Mouse (Mus musculus): ENCODE data around the gene Gpc5.

Gpc5 gene

DNA sequence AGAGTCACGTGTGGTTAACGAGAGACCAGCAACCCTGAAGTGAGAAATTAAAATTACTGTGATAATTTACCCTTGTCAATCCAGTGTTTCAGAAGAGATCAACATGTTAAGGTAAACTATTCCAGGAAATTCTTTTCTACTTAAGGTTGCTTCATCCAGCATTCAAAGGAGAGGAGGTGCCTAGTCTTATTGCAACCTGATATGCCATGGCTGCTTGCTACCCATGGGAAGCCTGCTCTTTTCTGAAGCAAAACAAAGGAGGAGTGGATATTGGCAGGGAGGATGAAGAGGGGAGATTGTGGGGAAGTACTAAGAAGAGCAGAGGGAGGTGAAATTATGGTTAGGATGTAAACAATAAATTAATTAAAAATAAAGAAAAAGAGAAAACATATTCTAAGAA, 15.5 kb downstream of the Gpc5 start:
- in situ Hi-C loops (cut with MboI) = no loop called here

DNA sequence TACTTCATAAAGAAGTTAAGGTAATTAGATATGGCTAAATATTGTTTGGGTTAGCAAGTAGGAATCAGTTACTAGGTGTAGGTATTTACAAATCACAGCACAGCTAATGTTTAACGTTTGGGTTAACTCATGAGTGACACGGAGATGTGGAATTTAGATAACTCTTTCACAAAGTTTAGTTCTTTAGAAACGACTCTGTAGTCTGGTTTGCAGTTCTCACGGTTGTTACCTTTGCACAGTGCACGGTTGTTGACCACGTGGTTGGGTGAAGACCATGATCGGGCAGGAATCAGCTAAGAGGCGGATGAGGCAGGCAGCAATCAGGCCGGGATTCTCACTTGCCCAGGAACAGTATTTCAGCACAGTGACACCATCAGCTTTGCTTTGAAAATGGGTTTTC, 26.6 kb downstream of the Gpc5 start:
- in situ Hi-C loops (cut with MboI) = no loop called here

DNA sequence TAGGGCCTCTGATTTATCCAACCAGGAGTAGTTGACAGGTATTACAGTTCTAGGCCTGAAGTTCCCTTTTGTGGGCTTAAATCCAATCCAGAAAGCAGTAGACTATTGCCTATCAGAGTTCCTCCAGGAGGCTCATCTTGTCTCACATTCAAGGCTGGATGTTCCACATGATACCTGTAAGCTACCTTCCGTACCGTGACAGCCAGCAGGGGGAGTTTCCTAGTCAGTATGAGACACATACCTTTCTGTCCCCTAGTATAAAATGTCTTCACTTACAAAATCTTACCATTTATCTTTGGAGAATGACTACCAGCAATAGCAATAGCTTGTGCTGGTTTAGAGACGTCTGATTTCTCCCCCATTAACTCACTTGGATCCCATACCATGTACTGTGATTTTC, 56.8 kb downstream of the Gpc5 start:
- in situ Hi-C loops (cut with MboI) = no loop called here

DNA sequence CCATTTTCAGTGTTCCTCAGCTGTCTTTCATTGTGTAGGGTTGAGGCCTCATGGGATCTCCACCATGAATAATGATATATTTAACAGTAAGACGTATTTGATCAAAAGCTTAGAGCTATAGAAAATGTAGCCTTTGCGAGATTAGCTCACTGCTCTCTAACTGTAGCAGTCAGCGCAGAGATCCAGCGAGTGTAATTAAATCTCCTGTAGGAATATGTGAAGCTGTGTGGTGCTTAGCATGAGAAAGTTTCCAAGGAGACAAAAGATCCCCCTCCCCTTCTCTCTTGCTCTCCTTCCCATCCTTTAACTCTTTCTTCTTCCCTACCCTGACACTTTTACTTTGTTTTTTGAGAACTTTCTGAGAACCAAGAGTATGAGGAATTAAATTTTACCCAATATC, 64.6 kb downstream of the Gpc5 start:
- in situ Hi-C loops (cut with MboI) = no loop called here

DNA sequence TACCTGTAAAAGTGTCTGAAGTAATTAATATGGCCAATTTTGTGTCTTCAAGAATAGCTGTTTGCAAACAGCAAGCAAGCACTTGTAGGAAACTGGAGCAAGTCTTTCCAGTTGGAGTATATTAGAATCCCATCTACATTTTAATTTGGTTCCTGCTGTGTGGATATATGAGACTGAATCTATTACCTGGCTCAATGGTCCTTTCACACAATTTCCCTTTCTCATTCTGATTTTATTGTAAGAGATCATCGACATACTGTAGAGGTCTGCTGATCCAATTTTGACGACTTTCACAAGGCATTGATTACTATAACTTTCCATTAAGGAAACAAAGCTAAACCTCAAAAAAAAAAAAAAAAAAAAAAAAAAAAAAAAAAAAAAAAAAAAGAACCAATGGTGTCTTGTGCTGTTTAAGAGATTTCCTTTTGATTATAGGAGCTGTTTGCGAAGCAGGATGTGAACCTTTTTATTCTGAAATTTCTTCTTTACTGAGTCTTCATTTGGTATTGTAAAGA, 85.4 kb downstream of the Gpc5 start:
- in situ Hi-C loops (cut with MboI) = no loop called here

DNA sequence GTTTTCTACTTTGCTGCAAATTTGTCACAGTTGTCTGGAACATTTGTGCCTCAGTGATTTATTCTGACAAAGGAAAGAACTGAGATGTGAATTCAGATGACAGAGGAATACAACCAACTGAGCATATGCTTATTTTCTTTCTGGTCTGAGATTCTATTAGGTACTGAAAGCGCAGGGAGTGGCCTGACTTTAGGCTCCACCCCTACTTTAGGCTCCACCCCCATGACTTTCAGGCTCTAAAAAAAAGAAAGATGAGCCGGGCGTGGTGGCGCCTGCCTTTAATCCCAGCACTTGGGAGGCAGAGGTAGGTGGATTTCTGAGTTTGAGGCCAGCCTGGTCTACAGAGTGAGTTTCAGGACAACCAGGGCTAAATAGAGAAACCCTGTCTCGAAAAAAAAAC, 87.9 kb downstream of the Gpc5 start:
- in situ Hi-C loops (cut with MboI) = no loop called here

DNA sequence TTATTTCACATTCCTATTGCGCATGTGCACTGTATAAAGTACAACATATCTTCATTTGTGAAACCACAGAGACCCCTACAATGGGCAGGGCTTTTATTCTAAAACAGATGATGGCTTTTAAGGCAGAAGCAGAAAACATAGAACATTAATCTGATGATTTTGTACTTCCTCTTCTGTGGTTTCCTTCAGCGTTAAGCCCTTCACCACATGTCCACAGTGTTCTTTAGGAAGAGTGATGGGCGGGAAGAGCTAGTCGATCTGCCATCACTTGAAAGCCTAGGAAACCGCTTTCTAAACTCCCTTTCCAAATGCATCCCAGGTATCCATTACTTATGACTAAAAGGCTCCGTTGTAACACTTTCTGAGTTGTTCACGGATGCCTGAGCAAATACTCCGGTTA, 96.2 kb downstream of the Gpc5 start:
- in situ Hi-C loops (cut with MboI) = no loop called here

DNA sequence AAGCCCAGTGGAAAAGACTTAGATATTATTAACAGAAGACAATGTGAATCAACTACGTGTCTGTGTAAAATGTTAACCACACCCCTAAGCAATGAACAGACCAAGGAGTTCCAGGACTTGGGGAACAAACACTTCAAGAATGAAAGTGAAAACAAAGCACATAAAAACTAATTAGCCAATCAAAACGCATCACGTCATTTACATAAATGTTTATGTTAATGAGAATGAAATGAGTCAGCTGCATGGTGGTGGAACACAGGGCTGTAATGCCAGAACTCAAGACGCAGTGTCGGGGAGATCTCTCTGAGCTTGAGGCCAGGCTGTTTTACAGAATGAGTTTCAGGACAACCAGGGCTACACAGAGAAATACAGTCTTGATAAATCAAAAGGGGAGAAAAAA, 136.1 kb downstream of the Gpc5 start:
- in situ Hi-C loops (cut with MboI) = no loop called here

DNA sequence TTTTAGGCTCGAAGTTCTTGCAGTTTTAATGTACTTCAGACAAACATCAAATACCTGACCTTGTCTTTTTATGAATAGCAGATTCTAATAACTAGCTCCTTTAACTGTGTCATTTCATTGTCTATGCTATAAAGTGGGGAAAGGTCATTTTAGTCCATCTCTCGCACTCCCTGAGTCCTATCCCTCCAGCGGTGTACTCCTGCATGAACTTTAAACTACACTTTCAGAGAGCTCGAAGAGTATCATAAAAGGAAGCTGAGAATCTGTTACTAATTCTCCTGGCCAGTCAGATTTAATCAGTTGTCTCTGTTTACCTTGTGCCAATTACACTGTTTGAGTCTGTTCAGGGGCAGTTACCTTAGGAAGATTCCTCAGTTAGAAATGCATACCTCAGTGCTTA, 144.4 kb downstream of the Gpc5 start:
- in situ Hi-C loops (cut with MboI) = no loop called here

DNA sequence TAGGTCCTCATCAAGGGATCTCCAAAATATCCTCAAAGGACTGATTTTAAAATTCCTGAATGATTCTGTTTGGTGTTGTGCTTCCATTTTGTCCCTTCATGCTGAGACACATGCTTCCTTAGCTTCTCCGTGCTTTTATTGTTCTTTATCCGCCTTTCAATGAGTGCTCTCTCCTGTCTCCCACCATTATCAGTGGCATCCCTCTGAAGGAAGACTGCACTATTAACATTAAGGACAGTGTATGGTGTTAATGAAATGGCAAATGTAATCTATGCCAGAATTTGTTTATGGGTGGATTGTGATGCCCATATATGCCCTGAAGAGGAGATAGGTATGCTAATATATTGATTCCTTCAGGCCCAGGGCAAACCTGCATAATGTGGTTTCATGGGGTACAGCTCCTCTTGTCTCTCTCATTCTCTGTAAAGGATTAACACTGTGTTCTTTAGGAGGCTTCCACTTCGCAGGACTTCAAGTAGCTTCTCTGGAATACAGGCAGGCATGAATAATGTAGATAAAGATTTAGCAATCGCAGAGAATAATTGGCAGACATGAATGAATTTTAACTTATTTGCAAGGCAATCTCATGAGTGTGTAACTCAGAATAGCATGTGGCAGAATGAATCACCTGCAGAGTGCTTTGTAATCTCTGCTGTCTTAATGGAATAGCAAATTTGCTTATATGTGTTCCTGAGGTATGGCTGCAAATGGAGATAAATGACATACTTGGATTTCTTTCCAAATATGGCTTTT, 148.8 kb downstream of the Gpc5 start:
- in situ Hi-C loops (cut with MboI) = no loop called here

DNA sequence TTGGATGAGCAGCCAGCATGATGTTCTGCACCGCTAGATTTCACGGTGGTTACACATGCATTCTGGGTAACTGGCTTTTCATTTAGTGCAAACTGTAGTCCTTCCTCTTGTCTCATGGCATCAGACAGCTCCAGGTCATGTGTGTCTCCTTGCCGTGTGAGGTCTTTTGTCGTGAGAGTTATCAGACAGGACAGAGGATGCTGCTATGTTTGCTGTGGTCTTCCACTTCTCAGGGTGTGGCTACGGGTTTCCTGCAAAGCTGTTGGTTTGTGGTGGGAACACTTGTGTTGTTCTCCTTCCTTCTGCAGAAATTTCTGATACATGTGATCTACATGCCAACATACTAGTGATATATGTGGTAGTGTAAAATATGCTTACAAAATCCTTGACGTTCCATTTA, 158.5 kb downstream of the Gpc5 start:
- in situ Hi-C loops (cut with MboI) = no loop called here

DNA sequence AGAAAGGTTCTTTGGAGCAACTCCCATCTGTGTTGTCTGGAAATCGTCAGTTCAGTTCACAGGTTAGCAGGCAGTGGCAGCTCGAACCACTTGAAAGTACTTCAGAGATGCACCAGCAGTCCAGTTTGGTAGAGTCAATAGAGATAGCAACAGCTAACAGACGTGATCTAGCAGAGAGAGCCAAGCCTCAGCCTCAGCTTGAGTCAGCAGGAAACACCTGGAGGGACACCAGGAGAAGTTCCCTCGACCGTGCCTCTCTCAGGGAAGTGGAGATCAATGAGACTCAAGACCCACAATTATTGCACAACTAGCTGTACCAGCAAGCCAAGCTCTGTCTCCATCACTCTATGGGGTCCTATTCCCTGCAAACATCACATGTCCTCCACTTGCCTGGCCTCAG, 159.8 kb downstream of the Gpc5 start:
- in situ Hi-C loops (cut with MboI) = no loop called here

DNA sequence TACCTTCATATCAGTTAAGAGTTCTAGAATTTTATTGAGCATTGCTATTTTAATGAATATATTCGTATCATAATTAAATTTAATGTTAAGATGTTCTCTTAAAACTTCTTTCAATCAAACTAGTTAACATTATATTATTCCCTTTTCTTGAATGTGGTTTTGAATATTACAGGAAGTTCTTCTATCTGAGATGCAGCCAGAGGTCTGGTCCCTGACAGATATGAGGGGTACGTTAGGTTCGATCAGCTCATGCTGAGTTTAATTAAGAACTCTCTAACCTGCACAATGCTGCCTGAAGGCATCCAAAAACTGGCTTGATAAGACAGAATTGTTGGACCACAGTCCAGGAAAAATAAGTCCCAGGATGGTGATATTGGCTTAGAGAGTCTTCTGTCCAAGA, 161.1 kb downstream of the Gpc5 start:
- in situ Hi-C loops (cut with MboI) = no loop called here

DNA sequence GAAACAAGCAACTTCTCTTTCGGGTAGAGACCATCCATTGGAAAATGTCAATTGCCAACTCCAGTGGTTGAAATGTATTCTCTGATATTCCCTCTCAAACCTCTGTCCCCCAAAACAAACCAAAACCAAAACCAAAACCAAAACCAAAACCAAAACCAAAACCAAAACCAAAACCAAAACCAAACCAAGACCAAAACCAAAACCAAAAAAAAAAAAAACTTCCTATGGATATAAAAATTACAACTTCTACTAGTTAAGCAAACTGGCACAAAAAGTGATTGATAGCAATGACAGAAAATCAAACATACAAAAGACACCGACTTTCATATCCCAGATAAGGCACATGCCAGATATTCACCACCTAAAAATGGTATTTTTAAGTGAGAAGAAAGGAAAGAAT, 161.7 kb downstream of the Gpc5 start:
- in situ Hi-C loops (cut with MboI) = no loop called here

DNA sequence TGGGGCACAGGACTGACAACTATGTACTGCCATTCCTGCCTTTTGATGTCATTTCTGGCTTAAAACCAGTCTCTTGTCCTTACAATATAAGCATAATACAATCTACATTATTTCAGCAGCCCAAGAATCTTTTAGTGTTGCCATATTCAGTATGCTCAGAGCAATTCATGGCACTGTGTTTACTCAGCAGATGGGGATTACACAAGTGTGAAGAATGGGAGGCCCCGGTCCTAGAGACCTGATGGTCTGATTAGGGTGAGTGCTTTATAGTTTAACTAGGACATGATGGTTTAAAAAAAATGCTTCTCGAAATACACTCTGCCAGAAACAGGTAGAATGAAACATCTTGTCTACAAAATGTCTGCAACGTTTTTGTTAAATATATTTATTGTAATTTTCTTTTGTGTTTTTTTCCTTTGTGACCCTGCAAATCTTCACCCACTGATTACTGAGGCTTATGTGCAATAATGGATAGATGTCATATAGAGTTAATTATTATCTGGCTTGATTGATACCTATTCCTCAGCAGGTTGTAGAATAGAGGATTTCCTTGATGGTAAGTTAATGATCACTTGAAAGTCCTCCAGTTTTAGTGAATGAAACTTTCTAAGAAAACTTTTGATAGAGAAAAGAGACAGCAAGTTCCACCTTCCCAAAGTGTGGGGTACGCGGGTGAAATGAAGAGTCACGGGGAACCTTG, 177.8 kb downstream of the Gpc5 start:
- in situ Hi-C loops (cut with MboI) = no loop called here

DNA sequence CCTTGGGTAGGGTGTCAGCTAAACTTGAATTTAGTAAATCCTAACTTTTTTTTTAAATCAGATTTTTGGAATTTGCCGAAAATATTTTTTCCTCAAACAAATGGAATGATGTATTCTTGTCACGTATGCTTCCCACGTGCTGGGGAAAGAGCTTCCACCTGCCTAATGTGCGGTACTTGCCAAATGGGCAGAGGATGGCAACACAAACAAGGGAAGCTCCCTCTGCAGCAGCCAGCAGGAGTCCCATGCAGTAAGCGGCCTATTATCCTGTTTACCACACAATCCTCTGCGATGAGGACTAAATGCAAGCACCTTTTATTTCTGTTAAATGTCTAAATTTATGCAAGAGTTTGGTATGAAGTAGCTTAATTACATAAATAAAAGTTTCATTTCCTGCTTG, 178.4 kb downstream of the Gpc5 start:
- in situ Hi-C loops (cut with MboI) = no loop called here

DNA sequence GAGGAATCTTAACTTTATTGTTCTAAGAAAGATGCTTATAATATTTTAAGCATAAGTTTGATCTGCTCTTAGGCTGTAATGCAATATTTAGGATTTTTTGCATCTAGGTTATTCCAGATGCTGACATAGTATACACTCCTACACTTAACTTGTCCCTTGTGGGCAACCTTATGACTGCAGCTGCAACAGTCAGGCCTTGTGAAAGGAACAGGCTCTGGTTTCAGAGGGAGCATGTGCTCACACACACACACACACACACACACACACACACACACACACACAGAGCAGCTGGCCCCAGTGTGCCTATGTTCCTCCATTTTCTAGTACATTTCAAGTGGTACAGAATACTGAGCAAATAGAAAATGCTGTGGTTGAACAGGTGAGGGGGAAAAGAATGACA, 190.8 kb downstream of the Gpc5 start:
- in situ Hi-C loops (cut with MboI) = no loop called here

DNA sequence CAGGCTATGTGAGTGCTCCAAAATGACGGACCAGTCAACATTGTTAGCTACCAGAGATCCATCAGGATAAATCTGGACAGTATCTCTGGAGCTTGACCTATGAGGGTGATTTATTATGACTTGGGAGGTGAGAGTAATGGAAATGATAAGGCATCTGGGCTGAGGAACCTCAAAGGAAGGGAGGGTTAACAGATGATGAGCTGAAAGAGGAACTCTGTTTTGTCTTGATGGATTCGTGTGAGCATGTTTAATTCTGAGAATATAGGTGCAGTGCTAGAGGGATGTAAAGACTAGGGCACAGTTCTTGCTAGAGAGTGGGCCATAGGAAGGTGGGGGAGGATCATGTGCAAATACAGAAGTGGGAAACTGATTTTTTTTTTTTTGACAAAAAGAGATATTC, 232.2 kb downstream of the Gpc5 start:
- in situ Hi-C loops (cut with MboI) = no loop called here

DNA sequence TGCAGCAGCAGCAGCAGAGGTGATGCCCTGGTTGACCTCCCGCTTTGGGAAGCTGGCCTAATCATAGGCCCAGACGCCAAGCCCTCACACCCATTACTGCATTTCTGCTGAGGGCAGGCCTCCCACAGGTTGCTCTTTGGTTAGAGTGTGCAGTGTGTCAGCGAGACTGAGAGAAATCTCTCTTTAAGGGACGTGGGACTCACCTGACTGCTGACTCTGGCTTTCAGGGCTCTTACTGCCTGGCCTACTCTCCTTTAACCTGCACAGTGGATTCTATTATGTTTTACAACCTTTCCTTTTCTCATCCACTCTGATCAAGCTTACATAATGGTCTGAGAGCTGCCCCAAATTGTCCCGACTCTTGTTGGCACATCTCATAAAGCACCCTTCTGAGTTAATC, 234.4 kb downstream of the Gpc5 start:
- in situ Hi-C loops (cut with MboI) = no loop called here

DNA sequence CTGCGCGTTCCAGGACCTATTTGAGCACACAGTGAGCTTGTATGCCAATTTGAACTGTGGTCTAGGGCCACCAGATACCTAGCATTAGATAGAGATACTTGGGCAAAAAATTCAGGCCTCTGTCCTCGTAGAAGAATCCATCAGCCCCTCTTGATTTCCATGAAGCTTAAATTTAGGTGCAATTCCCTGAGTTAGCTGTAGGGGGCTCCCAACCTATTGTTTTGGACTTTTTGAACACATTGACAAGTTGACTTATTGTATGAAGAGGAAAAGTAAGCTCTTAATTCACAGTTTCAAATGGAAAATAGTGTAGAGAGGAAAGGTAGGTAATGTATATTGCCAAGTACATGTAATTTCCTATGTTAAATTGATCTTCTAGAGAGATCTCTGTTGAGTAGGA, 247.1 kb downstream of the Gpc5 start:
- in situ Hi-C loops (cut with MboI) = no loop called here

DNA sequence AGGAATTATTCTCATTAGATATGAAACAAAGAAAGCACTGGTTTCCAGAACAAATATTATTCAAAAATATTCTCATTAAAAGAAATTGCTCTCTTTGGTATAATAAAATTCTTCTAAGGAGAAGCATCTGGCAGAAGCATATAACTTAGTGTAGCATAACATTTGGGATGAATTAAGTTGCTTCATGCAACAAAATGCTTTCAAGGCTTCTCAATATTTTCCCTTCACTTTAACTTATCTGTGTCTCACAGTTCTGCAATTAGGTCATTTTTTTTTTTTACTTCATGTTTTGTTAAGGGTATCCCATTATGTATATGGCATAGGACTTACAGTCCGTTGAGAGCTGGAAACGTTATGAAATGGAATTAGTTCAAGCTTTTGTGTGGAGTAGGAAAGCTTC, 250.6 kb downstream of the Gpc5 start:
- in situ Hi-C loops (cut with MboI) = no loop called here

DNA sequence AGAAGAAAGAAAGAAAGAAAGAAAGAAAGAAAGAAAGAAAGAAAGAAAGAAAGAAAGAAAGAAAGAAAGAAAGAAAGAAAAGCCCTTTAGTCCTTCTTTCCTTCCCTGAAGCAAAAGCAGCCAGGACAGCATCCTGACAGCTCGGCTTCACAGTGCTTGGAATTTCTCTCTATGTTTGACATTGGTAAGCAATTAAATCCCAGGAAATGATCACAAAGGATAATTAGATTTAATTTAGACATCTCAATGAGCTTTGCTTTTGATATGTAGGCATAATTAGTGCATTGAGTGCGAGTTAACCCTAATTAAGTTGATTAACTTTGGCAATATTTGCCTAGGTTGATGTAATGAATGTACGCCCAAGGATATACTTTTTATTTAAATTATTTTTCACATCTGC, 257.4 kb downstream of the Gpc5 start:
- in situ Hi-C loops (cut with MboI) = no loop called here

DNA sequence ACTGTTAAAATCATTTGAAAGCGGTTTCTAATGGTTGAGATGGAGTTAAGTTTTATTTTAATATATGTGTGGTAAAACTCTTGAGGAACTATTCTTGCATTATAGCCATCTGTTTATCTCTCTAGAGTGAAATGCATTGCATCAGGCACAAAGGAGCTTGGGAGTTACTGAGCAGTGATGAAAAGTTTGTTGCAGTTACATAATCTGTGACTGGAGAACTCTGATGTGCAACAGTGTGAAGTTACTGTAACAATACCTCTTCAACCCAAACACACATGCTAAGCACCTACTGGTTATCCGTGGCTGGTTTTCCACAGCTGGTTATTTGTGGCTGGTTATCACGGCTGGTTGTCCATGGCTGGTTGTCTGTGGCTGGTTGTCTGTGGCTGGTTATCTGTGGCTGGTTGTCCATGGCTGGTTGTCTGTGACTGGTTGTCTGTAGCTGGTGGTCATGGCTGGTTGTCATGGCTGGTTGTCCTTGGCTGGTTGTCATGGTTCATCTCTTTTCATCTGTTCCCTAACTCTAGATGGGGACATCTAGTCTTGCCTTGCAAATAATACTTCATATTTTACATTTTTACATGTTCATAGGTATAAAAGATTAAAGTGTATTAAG, 273.4 kb downstream of the Gpc5 start:
- in situ Hi-C loops (cut with MboI) = no loop called here

Data from mature B cell (primary cell).